Mouse (Mus musculus) megakaryocyte-erythroid progenitor cell, adult 5-6 weeks (primary cell): Measurements from ENCODE around the gene Olfr146. TPM values are rescaled to one million over a fixed set of nuclear protein-coding genes. Genes with fewer than 3 reads are reported as not detected.

Experiments
- ATAC-seq: replicated peaks from 2 replicates; pipeline ENCODE4 v1.8.0; 2016; ENCODE audit warnings: mild to moderate bottlenecking, inconsistent platforms; ENCODE audit not compliant: severe bottlenecking, poor library complexity, low FRiP score, low TSS enrichment
- total RNA-seq, 2 experiments: library from RNA; stranded (forward) in 1 of 2; stranded (reverse) in 1 of 2; fragments of 200-1000, 215-1000 nt in 1 of 2; fragments of >200 nt in 1 of 2; fragmentation: Nextera tagmentation in 1 of 2; gene quantifications; 2 replicates each; pipeline ENCODE4 v1.2.3; 2014 to 2017

The Olfr146 gene
- not detected in 2 replicates for total RNA-seq (2014; fragmentation: Nextera tagmentation)
- not detected in 2 replicates for total RNA-seq (2017)

DNA sequence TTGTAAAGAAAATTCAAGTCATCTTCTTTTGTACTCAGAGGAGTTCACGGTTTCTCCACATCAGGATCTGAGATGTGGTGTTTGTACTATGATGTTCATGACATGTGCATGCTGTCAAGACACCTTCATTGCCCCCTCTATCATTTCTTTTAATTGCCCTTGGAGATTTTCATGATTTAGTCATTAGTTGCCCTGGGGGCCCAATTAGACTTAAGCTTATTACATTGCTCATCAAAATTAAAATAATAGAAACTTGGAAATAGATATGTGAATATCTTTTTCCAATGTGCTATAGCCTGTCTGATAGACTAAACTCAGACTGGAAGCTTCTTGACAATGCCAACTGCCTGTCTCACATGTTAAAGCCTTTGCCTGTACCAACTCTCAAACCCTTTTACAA is at the start of gene Olfr146:
TSS of gene Olfr146 (minus strand) at position 101 of the 400 bp plus-strand sequence.
- ATAC-seq: no peak

DNA sequence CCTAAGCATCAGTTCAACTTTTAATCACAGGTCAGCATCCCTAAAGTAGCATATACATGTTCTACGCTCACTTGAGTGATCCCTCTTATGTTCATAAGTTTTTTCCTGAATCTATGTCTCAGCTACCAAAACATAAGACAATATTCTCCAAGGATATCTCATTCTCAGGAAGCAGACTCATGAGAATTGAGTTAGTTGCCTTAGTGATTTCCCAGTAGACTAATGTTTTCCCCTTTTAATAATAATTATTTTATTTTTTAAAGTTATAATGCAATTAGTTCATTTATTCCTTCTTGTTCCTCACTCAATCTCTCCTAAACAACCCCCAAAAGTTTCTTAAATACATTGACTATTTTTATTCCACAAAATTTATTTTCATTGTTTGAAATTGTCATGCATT is 41.7 kb upstream of the Olfr146 start, which contains the start of gene Olfr937:
TSS of gene Olfr937 (minus strand) at position 101 of the 400 bp plus-strand sequence.
- ATAC-seq: no peak

DNA sequence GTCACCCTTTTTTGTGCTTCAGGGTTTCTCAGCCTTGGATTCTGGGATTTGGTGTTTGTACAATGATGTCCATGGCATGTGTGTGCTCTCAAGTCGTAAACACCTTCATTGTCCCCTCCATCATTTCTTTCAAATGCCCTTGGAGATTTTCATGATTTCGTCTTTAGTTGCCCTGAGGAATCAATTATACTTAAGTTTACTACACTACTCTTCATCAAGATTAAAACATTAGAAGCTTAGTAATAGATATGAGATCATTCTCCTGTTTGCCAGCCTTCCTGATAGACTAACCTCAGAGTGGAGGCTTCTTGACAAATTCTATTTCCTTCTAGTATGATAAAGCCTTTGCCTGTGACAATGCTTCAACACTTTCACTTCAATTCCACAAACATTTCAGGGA is 23.6 kb downstream of the Olfr146 start, which contains the start of gene Olfr935:
TSS of gene Olfr935 (minus strand) at position 101 of the 400 bp plus-strand sequence.
- ATAC-seq: no peak

DNA sequence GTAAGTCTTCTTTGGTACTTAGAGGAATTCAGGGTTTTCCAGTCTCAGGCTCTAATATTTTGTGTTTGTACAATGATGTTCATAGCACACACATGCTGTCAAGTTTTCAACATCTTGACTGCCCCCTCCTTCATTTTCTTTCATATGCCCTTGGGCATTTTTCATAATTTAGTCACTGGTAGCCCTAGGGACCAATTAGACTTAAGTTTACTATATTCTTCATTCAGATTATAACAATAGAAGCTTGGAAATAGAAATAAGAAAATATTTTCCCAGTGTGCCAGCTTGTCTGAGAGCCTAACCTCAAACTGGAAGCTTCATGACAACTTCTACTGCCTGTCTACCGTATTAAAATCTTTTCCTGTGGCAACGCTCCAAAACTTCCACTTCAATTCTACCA is 35.0 kb downstream of the Olfr146 start, which contains the start of gene Olfr934:
TSS of gene Olfr934 (minus strand) at position 101 of the 400 bp plus-strand sequence.
- no peak for ATAC-seq

DNA sequence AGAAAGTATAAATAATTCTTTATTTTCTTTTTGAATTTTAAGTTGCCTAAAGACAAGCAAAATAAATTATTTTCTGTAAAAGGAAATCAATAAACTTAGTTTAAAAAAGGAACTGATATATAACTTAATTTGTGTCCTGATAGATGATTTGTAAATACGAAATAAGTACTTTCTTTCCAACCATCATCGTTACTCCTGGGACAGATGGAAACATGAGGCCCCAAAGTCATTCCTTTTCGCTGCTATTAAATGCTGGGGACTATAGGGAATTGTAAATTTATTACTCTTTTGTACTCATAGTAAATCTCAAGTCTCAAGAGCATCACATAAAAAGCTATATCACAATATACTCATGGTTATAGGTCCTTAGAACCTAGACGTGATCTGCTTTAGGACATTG is 51.2 kb downstream of the Olfr146 start, which contains the start of gene Olfr933:
TSS of gene Olfr933 (plus strand) at position 301 of the 400 bp plus-strand sequence.
- no peak for ATAC-seq

Other genes starting within 250 kb of the Olfr146 start
- not detected in 2 replicates for gene Olfr922, start 208.8 kb downstream of the Olfr146 start, total RNA-seq (2014; fragmentation: Nextera tagmentation)
- gene Olfr922, start 208.8 kb downstream of the Olfr146 start, total RNA-seq (2017): not detected in 2 replicates
- gene Olfr923, start 196.8 kb downstream of the Olfr146 start, total RNA-seq (2014; fragmentation: Nextera tagmentation): not detected in 2 replicates
- gene Olfr923, start 196.8 kb downstream of the Olfr146 start, total RNA-seq (2017): not detected in 2 replicates
- gene Olfr924, start 178.9 kb downstream of the Olfr146 start, total RNA-seq (2014; fragmentation: Nextera tagmentation): not detected in 2 replicates
- gene Olfr924, start 178.9 kb downstream of the Olfr146 start, total RNA-seq (2017): not detected in 2 replicates
- gene Olfr26, start 168.3 kb downstream of the Olfr146 start, total RNA-seq (2014; fragmentation: Nextera tagmentation): not detected in 2 replicates
- not detected in 2 replicates for gene Olfr26, start 168.3 kb downstream of the Olfr146 start, total RNA-seq (2017)
- not detected in 2 replicates for gene Olfr926, start 146.3 kb downstream of the Olfr146 start, total RNA-seq (2014; fragmentation: Nextera tagmentation)
- not detected in 2 replicates for gene Olfr926, start 146.3 kb downstream of the Olfr146 start, total RNA-seq (2017)
- gene Olfr930, start 93.6 kb downstream of the Olfr146 start, total RNA-seq (2014; fragmentation: Nextera tagmentation): not detected in 2 replicates
- not detected in 2 replicates for gene Olfr930, start 93.6 kb downstream of the Olfr146 start, total RNA-seq (2017)
- not detected in 2 replicates for gene Olfr933, start 51.1 kb downstream of the Olfr146 start, total RNA-seq (2014; fragmentation: Nextera tagmentation)
- gene Olfr933, start 51.1 kb downstream of the Olfr146 start, total RNA-seq (2017): not detected in 2 replicates
- not detected in 2 replicates for gene Olfr934, start 35.1 kb downstream of the Olfr146 start, total RNA-seq (2014; fragmentation: Nextera tagmentation)
- gene Olfr934, start 35.1 kb downstream of the Olfr146 start, total RNA-seq (2017): not detected in 2 replicates
- gene Olfr935, start 23.7 kb downstream of the Olfr146 start, total RNA-seq (2014; fragmentation: Nextera tagmentation): not detected in 2 replicates
- gene Olfr935, start 23.7 kb downstream of the Olfr146 start, total RNA-seq (2017): not detected in 2 replicates
- gene Olfr937, start 41.6 kb upstream of the Olfr146 start, total RNA-seq (2014; fragmentation: Nextera tagmentation): not detected in 2 replicates
- gene Olfr937, start 41.6 kb upstream of the Olfr146 start, total RNA-seq (2017): not detected in 2 replicates
- not detected in 2 replicates for gene Olfr938, start 55.5 kb upstream of the Olfr146 start, total RNA-seq (2014; fragmentation: Nextera tagmentation)
- not detected in 2 replicates for gene Olfr938, start 55.5 kb upstream of the Olfr146 start, total RNA-seq (2017)
- not detected in 2 replicates for gene Olfr27, start 104.8 kb upstream of the Olfr146 start, total RNA-seq (2014; fragmentation: Nextera tagmentation)
- not detected in 2 replicates for gene Olfr27, start 104.8 kb upstream of the Olfr146 start, total RNA-seq (2017)
- gene Olfr943, start 142.9 kb upstream of the Olfr146 start, total RNA-seq (2014; fragmentation: Nextera tagmentation): not detected in 2 replicates
- not detected in 2 replicates for gene Olfr943, start 142.9 kb upstream of the Olfr146 start, total RNA-seq (2017)
- not detected in 2 replicates for gene Olfr944, start 178.5 kb upstream of the Olfr146 start, total RNA-seq (2014; fragmentation: Nextera tagmentation)
- gene Olfr944, start 178.5 kb upstream of the Olfr146 start, total RNA-seq (2017): not detected in 2 replicates
- gene Olfr1537, start 226.6 kb upstream of the Olfr146 start, total RNA-seq (2014; fragmentation: Nextera tagmentation): not detected in 2 replicates
- gene Olfr1537, start 226.6 kb upstream of the Olfr146 start, total RNA-seq (2017): not detected in 2 replicates